Mouse (Mus musculus) G1E (cell line): ENCODE measurements at regions not wholly inside any gene's neighbourhood (a gene's known extent, or its start where the extent isn't known, plus 50 kb on each side); places are given as distances from the start of the nearest gene placed in this dataset.

Source experiments
- ATAC-seq: 2 replicates; pipeline ENCODE4 v1.8.0; 2016; ENCODE audit warnings: mild to moderate bottlenecking; ENCODE audit not compliant: insufficient number of reproducible peaks, poor library complexity, low FRiP score, severe bottlenecking; ENCODE audit errors: extremely low read depth
- DNase-seq: peaks from one replicate; pipeline ENCODE4 v3.0.0; 2012; ENCODE audit warnings: low spot score
- H3K27me3 ChIP-seq: 2 replicates; pipeline ENCODE4 v1.6.1; 2012; ENCODE audit warnings: mild to moderate bottlenecking, low read length, inconsistent platforms; ENCODE audit not compliant: insufficient read depth
- H3K36me3 ChIP-seq: replicated peaks from 2 replicates; pipeline ENCODE3; 2012; ENCODE audit warnings: mild to moderate bottlenecking, inconsistent platforms
- H3K4me1 ChIP-seq: 2 replicates; pipeline ENCODE4 v1.6.1; 2012; ENCODE audit warnings: low read depth, low read length, inconsistent platforms, mixed read lengths; ENCODE audit not compliant: insufficient read depth
- H3K4me3 ChIP-seq: 2 replicates; pipeline ENCODE4 v1.5.1; 2012; ENCODE audit warnings: low read depth, mild to moderate bottlenecking, inconsistent platforms, low read length, moderate library complexity, mixed read lengths
- H3K9me3 ChIP-seq: replicated peaks from 2 replicates; pipeline ENCODE4 v1.6.1; 2012; ENCODE audit warnings: inconsistent platforms
- CTCF ChIP-seq: IDR thresholded peaks from 2 replicates; pipeline ENCODE4 v1.5.1; 2012; ENCODE audit warnings: low read depth, low read length, inconsistent platforms, mixed read lengths
- GATA1 ChIP-seq: IDR thresholded peaks from 2 replicates; pipeline ENCODE4 v1.6.1; 2012; ENCODE audit warnings: borderline replicate concordance, low read length, inconsistent platforms, mixed read lengths
- GATA2 ChIP-seq: IDR thresholded peaks from 2 replicates; pipeline ENCODE4 v1.6.1; 2012; ENCODE audit warnings: low read depth, low read length, inconsistent platforms, borderline replicate concordance
- POLR2AphosphoS5 ChIP-seq: IDR thresholded peaks from 2 replicates; pipeline ENCODE4 v1.6.1; 2012; ENCODE audit warnings: low read depth, low read length, inconsistent platforms; ENCODE audit not compliant: insufficient replicate concordance
- TAL1 ChIP-seq: conservative IDR thresholded peaks from 2 replicates; pipeline ENCODE4 v1.6.1; 2012; ENCODE audit warnings: low read depth, low read length, inconsistent platforms, mixed read lengths

DNA sequence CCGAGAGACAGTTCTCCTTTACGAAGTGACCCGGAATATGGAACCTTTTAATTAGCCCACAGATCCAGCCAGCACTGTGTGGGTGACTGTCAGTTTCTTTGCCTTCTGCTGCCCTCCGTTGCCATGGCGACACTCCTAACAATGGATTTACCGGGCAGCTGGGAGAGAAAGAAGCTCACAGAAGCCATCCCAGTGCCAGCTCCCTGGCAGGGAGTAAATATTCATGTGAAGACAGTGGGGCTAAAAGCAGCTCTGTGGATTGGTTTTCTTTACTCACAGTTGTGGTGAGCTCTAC lies 131.3 kb downstream of the Med10 start:
- Histone ChIP-seq H3K27me3 (no peaks in the 10 kb centered on the region), H3K36me3 (no peaks in the 10 kb centered on the region), H3K4me3 (no peak overlapping the region), H3K4me1 (no peaks in the 10 kb centered on the region), H3K9me3 (peaks cover 43% of the 10 kb centered on the region)
- ATAC-seq (no peak), DNase-seq (no peak)
- TF ChIP-seq GATA2 = no peak
- no peak for TF ChIP-seq CTCF
- TF ChIP-seq TAL1 = no peak
- TF ChIP-seq GATA1 = no peak
- TF ChIP-seq POLR2AphosphoS5 = no peak

DNA sequence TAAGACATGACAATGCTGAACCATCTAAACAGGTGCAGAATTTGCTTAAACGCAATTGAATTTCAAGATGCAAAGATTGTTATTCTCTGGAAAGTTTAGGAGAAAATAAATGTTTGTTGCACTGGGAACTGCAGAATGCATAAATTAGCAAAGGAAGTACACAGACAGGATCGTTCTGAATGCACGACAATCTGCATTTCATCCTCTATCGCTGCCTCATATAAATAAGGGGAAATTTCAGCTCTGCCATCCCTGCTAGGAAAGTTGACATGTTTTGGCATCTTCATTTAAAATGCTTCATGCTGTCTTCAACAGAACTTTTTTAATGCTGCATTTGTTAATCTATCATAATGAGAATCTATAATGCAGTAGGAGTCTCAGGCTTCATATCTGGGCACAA lies 137.6 kb downstream of the Med10 start:
- no peak for TF ChIP-seq GATA1
- TF ChIP-seq TAL1 = no peak
- no peak for TF ChIP-seq GATA2
- TF ChIP-seq CTCF = no peak
- no peak for TF ChIP-seq POLR2AphosphoS5
- Histone ChIP-seq H3K4me3 (no peak overlapping the region), H3K36me3 (no peaks in the 10 kb centered on the region), H3K27me3 (no peaks in the 10 kb centered on the region), H3K4me1 (no peaks in the 10 kb centered on the region), H3K9me3 (peaks cover 18% of the 10 kb centered on the region)
- DNase-seq (no peak), ATAC-seq (no peak)

- Histone ChIP-seq H3K4me1 (no peaks in the 10 kb centered on the region), H3K9me3 (peaks cover 27% of the 10 kb centered on the region), H3K36me3 (no peaks in the 10 kb centered on the region), H3K4me3 (no peak overlapping the region), H3K27me3 (no peaks in the 10 kb centered on the region)
- no peak for DNase-seq
- TF ChIP-seq CTCF = no peak
- TF ChIP-seq GATA1 = no peak
- no peak for TF ChIP-seq POLR2AphosphoS5
- no peak for TF ChIP-seq TAL1
- no peak for TF ChIP-seq GATA2
- ATAC-seq = no peak
These were observed 142.5 kb downstream of the Med10 start for GRCm38 (mm10) chr13:69944651-69945050.

DNA sequence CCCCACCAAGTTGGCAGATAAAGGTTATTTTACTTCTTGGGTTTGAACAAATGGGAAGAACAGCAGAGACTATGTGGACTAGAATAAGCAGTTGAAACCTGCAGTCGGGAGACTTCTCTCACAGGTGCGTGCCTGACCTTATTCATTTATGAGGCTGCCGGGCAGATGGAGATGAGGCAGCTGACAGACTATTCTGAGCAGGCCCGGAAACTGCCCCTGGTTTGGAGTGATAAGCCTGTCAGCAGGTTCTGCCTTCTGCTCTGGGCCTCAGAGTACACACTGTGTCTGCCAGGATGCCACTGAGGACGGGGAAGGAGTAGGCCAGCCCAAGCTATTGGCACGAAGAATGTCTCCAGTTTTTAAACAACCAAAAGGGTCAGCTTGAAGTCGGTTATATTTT lies 144.4 kb downstream of the Med10 start:
- Histone ChIP-seq H3K36me3 (no peaks in the 10 kb centered on the region), H3K4me1 (no peaks in the 10 kb centered on the region), H3K27me3 (no peaks in the 10 kb centered on the region), H3K4me3 (no peak overlapping the region), H3K9me3 (peaks cover 39% of the 10 kb centered on the region)
- no peak for DNase-seq
- ATAC-seq = no peak
- no peak for TF ChIP-seq CTCF
- TF ChIP-seq GATA1 = no peak
- no peak for TF ChIP-seq POLR2AphosphoS5
- TF ChIP-seq GATA2 = no peak
- TF ChIP-seq TAL1 = no peak

DNA sequence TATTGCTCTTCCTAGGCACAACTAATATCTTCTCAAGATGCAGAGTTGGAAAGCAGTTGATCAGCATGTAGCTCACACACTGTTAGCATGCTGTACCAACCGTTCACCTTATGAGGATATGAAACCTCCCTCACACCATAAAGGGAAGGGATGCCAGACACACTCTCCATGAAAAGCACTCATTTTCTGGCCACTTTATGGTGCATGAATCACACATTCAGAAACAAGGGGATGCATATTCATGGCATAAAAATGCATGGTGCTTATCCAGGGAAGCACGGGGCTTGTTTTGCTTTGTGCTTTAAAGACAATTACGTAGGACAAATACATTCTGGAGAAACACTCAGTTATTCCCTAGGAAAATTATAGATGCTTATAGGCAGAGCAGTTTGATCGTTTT lies 149.9 kb downstream of the Med10 start:
- Histone ChIP-seq H3K36me3 (no peaks in the 10 kb centered on the region), H3K27me3 (no peaks in the 10 kb centered on the region), H3K4me3 (no peak overlapping the region), H3K9me3 (peaks cover 47% of the 10 kb centered on the region), H3K4me1 (no peaks in the 10 kb centered on the region)
- TF ChIP-seq GATA1 (no peak), TAL1 (no peak), POLR2AphosphoS5 (no peak)
- no peak for DNase-seq
- ATAC-seq = no peak

DNA sequence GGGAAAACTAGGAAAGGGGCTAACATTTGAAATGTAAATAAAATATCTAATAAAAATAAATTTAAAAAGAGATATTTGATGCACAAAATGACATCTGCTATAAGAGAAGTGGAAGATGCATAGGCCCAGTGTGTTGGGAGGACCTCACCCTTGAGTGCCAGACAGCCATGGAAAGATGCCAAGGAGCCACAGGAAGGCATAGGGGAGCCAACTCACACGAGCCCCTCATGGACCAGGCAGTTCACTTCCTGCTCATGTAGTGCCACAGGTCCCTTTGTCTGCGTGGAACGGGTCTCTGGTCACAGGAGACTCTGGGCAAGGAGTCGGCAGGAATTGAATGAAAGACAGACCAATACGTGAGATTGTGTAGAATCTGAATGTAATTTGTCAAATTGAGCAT lies 152.0 kb downstream of the Med10 start:
- Histone ChIP-seq H3K36me3 (no peaks in the 10 kb centered on the region), H3K4me3 (no peak overlapping the region), H3K4me1 (no peaks in the 10 kb centered on the region), H3K27me3 (no peaks in the 10 kb centered on the region), H3K9me3 (peaks cover 43% of the 10 kb centered on the region)
- ATAC-seq (no peak), DNase-seq (no peak)
- no peak for TF ChIP-seq CTCF

- Histone ChIP-seq H3K4me1 (no peaks in the 10 kb centered on the region), H3K9me3 (peaks cover 41% of the 10 kb centered on the region), H3K27me3 (no peaks in the 10 kb centered on the region), H3K4me3 (no peak overlapping the region), H3K36me3 (no peaks in the 10 kb centered on the region)
- no peak for ATAC-seq
- TF ChIP-seq GATA1 (no peak), GATA2 (no peak), CTCF (no peak), POLR2AphosphoS5 (no peak), TAL1 (no peak)
- no peak for DNase-seq
These were observed 153.3 kb downstream of the Med10 start for GRCm38 (mm10) chr13:69955503-69955902.
